Mouse (Mus musculus) ES-Bruce4 (cell line): Measurements from ENCODE around the gene Rab3gap1.

Experiments
- CTCF ChIP-seq: IDR thresholded peaks from one replicate; pipeline ENCODE4 v1.8.1; 2011; ENCODE audit warnings: low read depth, low read length
- EP300 ChIP-seq: IDR thresholded peaks from 2 replicates; pipeline ENCODE4 v1.6.1; 2011; ENCODE audit warnings: low read depth, low read length; ENCODE audit not compliant: insufficient read depth
- POLR2A ChIP-seq: IDR thresholded peaks from one replicate; pipeline ENCODE4 v1.8.1; 2011; ENCODE audit warnings: low read length; ENCODE audit not compliant: insufficient read depth

DNA sequence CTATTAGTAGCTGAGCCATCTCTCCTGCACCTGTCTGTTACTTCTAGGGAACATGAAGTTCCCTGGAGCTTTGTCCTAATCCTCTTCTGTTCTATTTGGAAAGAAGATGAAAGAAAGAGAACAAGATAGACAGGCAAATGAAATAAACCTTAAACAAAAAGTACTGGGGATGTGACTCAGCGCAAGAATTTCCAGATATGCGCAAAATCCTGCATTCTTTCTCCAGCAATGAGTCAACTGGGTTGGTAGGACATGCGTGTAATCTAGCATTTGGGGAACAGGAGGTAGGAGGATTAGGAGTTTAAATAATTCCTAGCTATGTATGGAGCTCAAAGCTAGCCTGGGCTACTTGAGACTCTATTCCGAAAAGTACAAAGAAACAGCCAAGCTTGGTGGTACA is 8.1 kb upstream of the Rab3gap1 start:
- no peak for TF ChIP-seq CTCF
- TF ChIP-seq POLR2A: no peak
- TF ChIP-seq EP300: no peak
